Comparison of ENCODE assay signal across 17 mouse cellular contexts in genomic region chr19:21186016-21186415, GRCm38 (mm10).
"Had no signal": no experiment of that assay in that cellular context is flagged by ENCODE, and none has a peak within 500 bp of the region (broad histone marks: within the 10 kb centered on the region; RNA-seq: fewer than 3 reads in every experiment).

No protein-coding gene starts in this region.

- H3K9ac ChIP-seq: lung, embryonic 15.5 days; midbrain, embryonic 13.5 days; midbrain, embryonic 15.5 days; neural tube, embryonic 12.5 days; stomach, embryonic 15.5 days had no signal

- DNase-seq: lung, adult 2 months; lung, postnatal 14 days; lung, postnatal 36 days; right cerebral cortex, postnatal 14 days; thymus, adult 2 months; thymus, postnatal 25 days; thymus, postnatal 4 days had no signal

- H3K27ac ChIP-seq: lung, embryonic 15.5 days; macrophage; midbrain, embryonic 13.5 days; midbrain, embryonic 15.5 days; neural tube, embryonic 12.5 days; stomach, embryonic 15.5 days; stomach, postnatal 0 days had no signal

- H3K4me1 ChIP-seq: lung, embryonic 15.5 days; midbrain, embryonic 13.5 days; midbrain, embryonic 15.5 days; neural tube, embryonic 12.5 days; stomach, embryonic 15.5 days had no signal

- H3K9me3 ChIP-seq: lung, embryonic 15.5 days; midbrain, embryonic 13.5 days; midbrain, embryonic 15.5 days; neural tube, embryonic 12.5 days; stomach, embryonic 15.5 days had no signal

- H3K36me3 ChIP-seq: lung, embryonic 15.5 days; midbrain, embryonic 13.5 days; midbrain, embryonic 15.5 days; neural tube, embryonic 12.5 days; stomach, embryonic 15.5 days had no signal

- H3K4me3 ChIP-seq: lung, embryonic 15.5 days; megakaryocyte, embryonic 14.5 days; midbrain, embryonic 13.5 days; midbrain, embryonic 15.5 days; neural tube, embryonic 12.5 days; stomach, embryonic 15.5 days had no signal

- H3K4me2 ChIP-seq: lung, embryonic 15.5 days; midbrain, embryonic 11.5 days; midbrain, embryonic 13.5 days; midbrain, embryonic 15.5 days; neural tube, embryonic 12.5 days; stomach, embryonic 15.5 days had no signal

- H3K27me3 ChIP-seq: lung, embryonic 15.5 days; megakaryocyte, embryonic 14.5 days; midbrain, embryonic 13.5 days; midbrain, embryonic 15.5 days; neural tube, embryonic 12.5 days; stomach, embryonic 15.5 days had no signal

- ATAC-seq: lung, postnatal 0 days; midbrain, embryonic 13.5 days; midbrain, embryonic 15.5 days had no signal
